Mouse (Mus musculus) spleen, adult 18-20 months (tissue): ENCODE measurements at regions not wholly inside any gene's neighbourhood (a gene's known extent, or its start where the extent isn't known, plus 50 kb on each side); places are given as distances from the start of the nearest gene placed in this dataset.
A peak's percentile ranks its signal among the peaks of the same experiment; 100 is the strongest.

ENCODE experiments used
- DNase-seq, 2 experiments: peaks; one replicate each; pipeline ENCODE4 v3.0.0; 2022; ENCODE audit warnings: mixed read lengths in 2 of 2

- DNase-seq = no peak
Observed at GRCm38 (mm10) chr2:160587015-160587835, 58.5 kb upstream of the Top1 start.

- no peak for DNase-seq
Observed at GRCm38 (mm10) chr2:160588401-160588800, 57.3 kb upstream of the Top1 start.

GRCm38 (mm10) chr2:160590209-160590910, 55.3 kb upstream of the Top1 start:
- no peak for DNase-seq

- DNase-seq = no peak
Observed at GRCm38 (mm10) chr2:160591446-160592180, 54.1 kb upstream of the Top1 start.

- peak; percentile 17 to 70 for DNase-seq
Observed at GRCm38 (mm10) chr2:160593035-160593434, 52.7 kb upstream of the Top1 start.
